Mouse (Mus musculus): ENCODE measurements around the gene Ndc80. TPM values are rescaled to one million over a fixed set of nuclear protein-coding genes. Genes with fewer than 3 reads are reported as not detected.
"Not testable (repeated sequence)": the region's sequence is repeated elsewhere in the genome, so short reads cannot be mapped to it uniquely, and the experiment has no call there.

Gene Ndc80
- polyA plus RNA-seq, 1 experiment from 2014 or later: 19.7 TPM

DNA sequence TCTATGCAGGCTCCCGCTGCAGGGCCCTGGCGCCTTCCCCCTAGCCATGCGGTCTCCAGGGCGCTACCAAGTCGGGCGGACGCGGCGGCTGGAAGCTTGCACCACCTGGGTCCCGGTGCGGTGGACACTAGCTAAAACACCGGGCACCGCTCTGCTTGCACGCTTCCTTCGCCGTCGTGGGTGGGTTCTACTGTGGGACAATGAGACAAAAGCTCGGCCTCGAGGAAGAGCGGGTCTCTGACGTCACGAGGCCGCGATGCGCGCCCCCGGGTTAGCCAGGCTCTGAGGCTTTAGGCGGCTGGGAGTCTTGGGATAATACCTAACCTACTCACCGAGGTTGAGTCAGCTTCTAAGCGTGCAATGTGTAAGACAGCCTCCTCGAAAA lies 51.0 kb downstream of the Ndc80 start:
- Histone ChIP-seq H3K9me3 (no peaks in the 10 kb centered on the region), H3K4me3 (replicated peaks) (peak overlapping the region; percentile 93), H3K27me3 (no peaks in the 10 kb centered on the region), H3K4me2 (replicated peaks) (peak overlapping the region; percentile 92), H3K4me1 (replicated peaks) (peaks cover 32% of the 10 kb centered on the region), H3K36me3 (no peaks in the 10 kb centered on the region), H3K27ac (peak overlapping the region; percentile 99), H3K9ac (replicated peaks) (peak overlapping the region; percentile 94)
- no peak for ATAC-seq
- WGBS: under 1% methylated on average over 31 of the region's 31 CpGs

DNA sequence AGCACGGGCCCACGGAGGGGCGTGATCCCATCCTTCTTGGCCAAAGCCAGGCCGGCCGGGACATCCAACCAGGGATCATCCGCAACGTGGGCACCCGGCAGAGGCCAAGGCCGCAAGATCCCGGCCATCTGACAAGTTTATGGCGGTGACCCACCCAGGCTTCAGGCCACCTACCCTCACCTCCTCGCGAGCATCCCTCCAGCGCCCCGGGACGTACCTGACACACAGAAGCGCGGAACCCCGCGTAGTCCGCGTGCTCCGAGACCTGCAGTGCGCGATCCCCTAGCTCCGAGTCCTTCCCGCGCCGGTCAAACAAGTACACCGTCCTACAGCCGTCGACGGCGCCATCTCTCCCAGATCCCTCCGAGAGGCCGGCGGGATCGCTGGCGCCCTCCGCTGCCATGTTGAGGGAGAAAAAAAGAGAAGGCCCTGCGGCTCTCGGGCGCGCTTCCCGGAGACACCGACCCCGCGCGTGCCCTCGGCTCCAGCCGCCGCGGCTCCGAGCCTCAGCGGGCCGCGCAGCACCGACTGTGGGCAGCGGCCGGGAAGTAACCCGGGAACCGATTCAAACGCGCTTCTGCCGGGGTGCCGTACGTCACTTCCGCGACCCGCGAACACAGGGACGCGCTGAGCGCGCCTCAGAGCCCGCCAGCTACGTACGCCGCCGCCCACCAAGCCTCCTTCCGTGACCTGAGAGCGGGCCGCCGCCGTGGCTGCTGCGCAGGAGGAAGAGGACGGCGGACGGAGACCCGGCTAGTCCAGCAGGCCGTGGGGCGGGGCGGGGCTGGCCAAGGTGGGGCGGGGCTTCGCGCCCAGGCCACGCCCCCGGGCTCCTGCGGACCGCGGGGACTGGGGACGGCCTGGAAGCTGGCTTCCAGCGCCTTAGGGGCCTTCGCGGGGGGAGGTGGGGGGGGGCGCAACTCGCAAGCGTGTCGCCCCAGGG lies 51.6 kb downstream of the Ndc80 start, which contains the start of gene Smchd1:
Gene Smchd1 (minus strand): TSS at position 582 of the 943 bp plus-strand sequence.
- WGBS: under 1% methylated on average over 101 of the region's 109 CpGs
- Histone ChIP-seq H3K27ac (peak within 1 kb of the TSS; percentile 99), H3K9me3 (no peaks in the 10 kb centered on the region), H3K9ac (replicated peaks) (peak within 1 kb of the TSS; percentile 94), H3K27me3 (no peaks in the 10 kb centered on the region), H3K4me2 (replicated peaks) (peak within 1 kb of the TSS; percentile 92), H3K4me1 (replicated peaks) (peaks cover 37% of the 10 kb centered on the region), H3K4me3 (replicated peaks) (peak within 1 kb of the TSS; percentile 93), H3K36me3 (no peaks in the 10 kb centered on the region)
- ATAC-seq: peak; percentile 97

DNA sequence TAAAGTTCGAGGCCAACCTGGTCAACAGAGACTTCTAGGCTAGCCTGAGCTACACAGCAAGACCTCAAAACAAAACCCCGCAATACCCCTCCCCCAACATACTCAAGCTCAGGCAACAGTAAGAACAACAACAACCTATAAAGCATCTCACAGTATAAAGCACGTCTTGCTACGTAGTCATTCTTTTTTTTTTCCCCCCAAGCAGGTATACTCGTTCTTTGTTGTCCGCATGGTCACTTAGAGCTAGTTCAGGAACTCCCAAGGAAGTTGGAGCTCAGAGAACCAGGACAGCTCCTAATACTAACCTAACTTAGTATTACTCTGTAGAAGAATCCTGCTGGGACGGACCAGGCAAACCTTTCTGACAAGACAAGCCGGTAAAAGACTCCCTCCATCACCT lies 52.5 kb downstream of the Ndc80 start:
- Histone ChIP-seq H3K4me3 (replicated peaks) (peak overlapping the region; percentile 93), H3K9me3 (no peaks in the 10 kb centered on the region), H3K4me1 (replicated peaks) (peaks cover 37% of the 10 kb centered on the region), H3K9ac (replicated peaks) (peak overlapping the region; percentile 94), H3K4me2 (replicated peaks) (peak overlapping the region; percentile 92), H3K27ac (no peak overlapping the region), H3K36me3 (no peaks in the 10 kb centered on the region), H3K27me3 (no peaks in the 10 kb centered on the region)
- ATAC-seq: no peak
- WGBS: 13% methylated on average over 8 of the region's 8 CpGs

DNA sequence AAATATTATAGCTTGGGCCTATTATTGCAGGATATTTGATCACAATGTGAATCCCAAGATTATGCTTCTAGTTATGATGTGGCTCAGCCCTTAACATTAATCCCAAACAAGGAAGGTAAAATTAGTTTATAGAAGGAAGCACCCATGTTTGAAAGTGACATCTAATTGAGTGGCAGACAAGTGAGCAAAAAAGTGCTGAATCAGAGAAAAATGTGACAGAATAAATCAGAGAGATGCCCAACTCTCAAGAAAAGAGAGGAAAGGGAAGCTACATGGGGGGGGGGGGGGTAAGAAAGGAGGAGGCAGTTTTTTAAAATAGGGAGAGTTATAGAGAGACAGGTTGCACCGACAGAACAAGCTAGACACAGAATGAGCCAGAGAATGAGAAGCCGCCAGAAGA lies 55.4 kb downstream of the Ndc80 start:
- Histone ChIP-seq H3K9me3 (no peaks in the 10 kb centered on the region), H3K36me3 (no peaks in the 10 kb centered on the region), H3K4me3 (replicated peaks) (no peak overlapping the region), H3K27ac (no peak overlapping the region), H3K27me3 (no peaks in the 10 kb centered on the region), H3K4me2 (replicated peaks) (no peak overlapping the region), H3K4me1 (replicated peaks) (peaks cover 34% of the 10 kb centered on the region), H3K9ac (replicated peaks) (no peak overlapping the region)
- 79% methylated on average over 2 of the region's 2 CpGs for WGBS
- ATAC-seq: no peak

DNA sequence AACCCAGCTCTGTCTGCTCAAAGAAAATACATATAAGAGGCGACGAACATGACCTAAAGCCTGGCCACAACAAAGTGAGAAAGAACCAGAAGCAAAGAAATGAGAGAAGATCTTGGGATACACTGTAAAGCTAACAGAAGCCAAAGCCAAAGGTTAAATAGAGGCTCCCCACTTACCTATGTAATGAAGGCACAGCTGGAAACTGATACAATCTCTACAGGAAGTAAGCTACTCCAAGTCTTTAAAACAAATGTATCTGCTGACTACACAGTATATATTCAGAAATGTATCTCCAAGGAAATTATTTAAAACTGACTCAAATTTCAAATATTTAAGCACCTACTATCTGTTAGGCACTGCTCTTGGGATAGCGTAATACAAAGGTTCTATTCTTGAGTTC lies 66.3 kb downstream of the Ndc80 start:
- Histone ChIP-seq H3K27me3 (no peaks in the 10 kb centered on the region), H3K9me3 (no peaks in the 10 kb centered on the region), H3K4me3 (replicated peaks) (no peak overlapping the region), H3K27ac (no peak overlapping the region), H3K9ac (replicated peaks) (no peak overlapping the region), H3K36me3 (peaks cover 34% of the 10 kb centered on the region), H3K4me1 (replicated peaks) (no peaks in the 10 kb centered on the region), H3K4me2 (replicated peaks) (no peak overlapping the region)
- 97% methylated on average over 3 of the region's 3 CpGs for WGBS
- ATAC-seq: no peak

DNA sequence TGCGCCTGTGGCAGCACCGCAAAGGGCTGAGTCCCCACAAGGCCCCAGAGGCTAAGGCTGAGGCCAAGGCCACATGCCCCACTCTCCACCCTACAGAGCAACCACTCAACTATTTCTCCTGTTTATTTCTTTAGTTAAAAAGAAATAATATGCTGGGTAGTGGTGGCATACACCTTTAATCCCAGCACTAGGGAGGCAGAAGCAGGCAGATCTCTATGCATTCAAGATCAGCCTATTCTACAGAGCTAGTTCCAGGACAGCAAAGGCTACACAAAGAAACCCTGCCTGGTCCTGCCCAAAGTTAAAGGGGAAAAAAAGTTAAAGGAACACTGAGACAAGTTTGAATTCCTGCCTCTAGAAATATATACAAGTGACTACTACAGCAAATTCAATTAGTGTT lies 66.8 kb downstream of the Ndc80 start, which contains the start of gene Gm4707:
Gene Gm4707 (minus strand): TSS at position 101 of the 400 bp plus-strand sequence.
- Histone ChIP-seq H3K4me2 (replicated peaks) (no peak within 1 kb of the TSS), H3K4me1 (replicated peaks) (no peaks in the 10 kb centered on the region), H3K27me3 (no peaks in the 10 kb centered on the region), H3K9ac (replicated peaks) (no peak within 1 kb of the TSS), H3K9me3 (no peaks in the 10 kb centered on the region), H3K4me3 (replicated peaks) (no peak within 1 kb of the TSS), H3K36me3 (peaks cover 37% of the 10 kb centered on the region), H3K27ac (no peak within 1 kb of the TSS)
- 100% methylated on average over 2 of the region's 2 CpGs for WGBS
- no peak for ATAC-seq

DNA sequence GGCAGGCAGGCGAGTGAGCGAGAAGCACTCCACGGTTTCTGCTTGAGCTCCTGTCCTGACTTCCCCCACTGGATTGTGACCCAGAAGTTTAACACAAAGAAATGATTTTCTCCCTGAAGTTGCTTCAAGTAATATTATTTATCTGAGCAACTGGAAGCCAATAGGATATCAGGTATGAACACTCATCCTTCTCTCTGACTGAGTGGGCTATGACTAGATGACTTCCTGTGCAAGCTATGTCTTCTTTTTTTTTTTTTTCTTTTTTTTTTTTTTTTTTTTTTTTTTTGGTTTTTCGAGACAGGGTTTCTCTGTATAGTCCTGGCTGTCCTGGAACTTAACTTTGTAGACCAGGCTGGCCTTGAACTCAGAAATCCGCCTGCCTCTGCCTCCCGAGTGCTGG lies 69.3 kb downstream of the Ndc80 start:
- not testable (repeated sequence) for ATAC-seq; H3K27me3 ChIP-seq; H3K27ac ChIP-seq; H3K4me3 ChIP-seq (replicated peaks); H3K9ac ChIP-seq (replicated peaks); H3K4me1 ChIP-seq (replicated peaks); H3K9me3 ChIP-seq; H3K4me2 ChIP-seq (replicated peaks)
- peaks cover 38% of the 10 kb centered on the region for H3K36me3 ChIP-seq
- WGBS: 93% methylated on average over 6 of the region's 6 CpGs

Other genes starting within 250 kb of the Ndc80 start
- 2.0 and 2.5 TPM in 2 replicates for gene Emilin2, start 214.9 kb downstream of the Ndc80 start, polyA plus RNA-seq (2015; fragmentation: Nextera tagmentation; extraction: Ambion mirVana)
- gene Gm4707, start 66.9 kb downstream of the Ndc80 start, polyA plus RNA-seq (2015; fragmentation: Nextera tagmentation; extraction: Ambion mirVana): 3.7 and 4.3 TPM in 2 replicates
- 48.6 and 60.5 TPM in 2 replicates for gene Smchd1, start 51.5 kb downstream of the Ndc80 start, polyA plus RNA-seq (2015; fragmentation: Nextera tagmentation; extraction: Ambion mirVana)
- 1.0 and 1.2 TPM in 2 replicates for gene Spdya, start 25.2 kb upstream of the Ndc80 start, polyA plus RNA-seq (2015; fragmentation: Nextera tagmentation; extraction: Ambion mirVana)
- 49.5 and 57.0 TPM in 2 replicates for gene Wdr43, start 89.0 kb upstream of the Ndc80 start, polyA plus RNA-seq (2015; fragmentation: Nextera tagmentation; extraction: Ambion mirVana)
- gene Togaram2, start 146.4 kb upstream of the Ndc80 start, polyA plus RNA-seq (2015; fragmentation: Nextera tagmentation; extraction: Ambion mirVana): 0.27 and 0.49 TPM in 2 replicates
- gene Pcare, start 226.0 kb upstream of the Ndc80 start, polyA plus RNA-seq (2015; fragmentation: Nextera tagmentation; extraction: Ambion mirVana): not detected in 2 replicates
- gene Clip4, start 241.6 kb upstream of the Ndc80 start, polyA plus RNA-seq (2015; fragmentation: Nextera tagmentation; extraction: Ambion mirVana): 9.1 and 9.3 TPM in 2 replicates

Data from midbrain, embryonic 13.5 days (tissue).